In genomic region chr10:88304302-88304701, GRCm38 (mm10) we compare ENCODE assay signal across 8 mouse cellular contexts.
DNase-seq lines count a peak whose midpoint lies in the region; ATAC-seq and TF ChIP-seq lines count a peak whose summit lies in the region.

No protein-coding gene starts in this region.

- peak; percentile 92 for TF ChIP-seq RAD21 in MEL (IDR thresholded peaks at IDR 0.05; ENCODE audit: low read depth, low read length)

- H3K27me3 ChIP-seq in MEL (ENCODE audit: control insufficient read depth in 1 of 2, insufficient read depth in 2 of 2, low read length in 2 of 2), result no peaks in the 10 kb centered on the region; a peak in 1 of 4 replicates
- H3K27me3 ChIP-seq in forebrain, embryonic 13.5 days, result no peaks in the 10 kb centered on the region
- H3K27me3 ChIP-seq in hindbrain, embryonic 10.5 days (ENCODE audit: insufficient read depth, poor library complexity, severe bottlenecking), result no peaks in the 10 kb centered on the region

- DNase-seq in MEL (ENCODE audit: low read depth, low spot score), result peak; percentile 70
- DNase-seq in brain, embryonic 14.5 days (ENCODE audit: low read depth), result peak; percentile 82
- DNase-seq in hindbrain, embryonic 10.5 days (ENCODE audit: low spot score), result peak; percentile 72
- DNase-seq in layer of hippocampus, adult 8-10 months (ENCODE audit: low spot score in 2 of 2), result peak; percentile 65 to 76
- DNase-seq in lung, postnatal 10 days, result peak; percentile 88
- DNase-seq in retina, postnatal 7 days (ENCODE audit: low read depth, low spot score), result peak; percentile 47
- peak; percentile 85 for DNase-seq in urinary bladder, postnatal 14 days (ENCODE audit: low spot score)

- H3K79me2 ChIP-seq in MEL (ENCODE audit: control insufficient read depth, insufficient read depth, low read length, poor library complexity), result no peaks in the 10 kb centered on the region

- TF ChIP-seq CTCF in MEL (IDR thresholded peaks at IDR 0.05 in 2 of 3, conservative IDR thresholded peaks at IDR 0.05 in 1 of 3; ENCODE audit: control insufficient read depth in 1 of 3, insufficient read depth in 1 of 3, low read depth in 2 of 3, low read length in 3 of 3, poor library complexity in 1 of 3, severe bottlenecking in 1 of 3), result peak; percentile 57 to 84 (median 81)
- TF ChIP-seq CTCF in brain, embryonic 14.5 days (IDR thresholded peaks at IDR 0.05; ENCODE audit: borderline replicate concordance, extremely low read depth, insufficient read depth, insufficient read length), result peak; percentile 72

- no peaks in the 10 kb centered on the region for H3K36me3 ChIP-seq in MEL (ENCODE audit: control insufficient read depth in 1 of 2, insufficient read depth in 2 of 2, low read length in 2 of 2)
- H3K36me3 ChIP-seq in forebrain, embryonic 13.5 days (ENCODE audit: poor library complexity, severe bottlenecking), result no peaks in the 10 kb centered on the region
- no peaks in the 10 kb centered on the region for H3K36me3 ChIP-seq in hindbrain, embryonic 10.5 days

- no peak overlapping the region for H3K9ac ChIP-seq in MEL (ENCODE audit: control insufficient read depth, low read depth, low read length, poor library complexity, severe bottlenecking)
- no peak overlapping the region for H3K9ac ChIP-seq in forebrain, embryonic 13.5 days

- ATAC-seq in forebrain, embryonic 13.5 days, result peak; percentile 71

- H3K4me2 ChIP-seq in forebrain, embryonic 13.5 days, result no peak overlapping the region

- H3K27ac ChIP-seq in MEL (ENCODE audit: control insufficient read depth, low read depth, low read length), result no peak overlapping the region
- no peak overlapping the region for H3K27ac ChIP-seq in forebrain, embryonic 13.5 days
- H3K27ac ChIP-seq in hindbrain, embryonic 10.5 days, result no peak overlapping the region

- H3K9me3 ChIP-seq in MEL (replicated peaks; ENCODE audit: insufficient read depth, low read length), result no peaks in the 10 kb centered on the region
- peaks cover 3% of the 10 kb centered on the region; the same call in 1 of the 2 replicates for H3K9me3 ChIP-seq in forebrain, embryonic 13.5 days (replicated peaks)
- peaks cover under 1% of the 10 kb centered on the region; the same call in 1 of the 2 replicates for H3K9me3 ChIP-seq in hindbrain, embryonic 10.5 days

- no peaks in the 10 kb centered on the region for H3K4me1 ChIP-seq in MEL (ENCODE audit: control insufficient read depth in 1 of 2, insufficient read depth in 2 of 2, low read length in 2 of 2)
- no peaks in the 10 kb centered on the region for H3K4me1 ChIP-seq in forebrain, embryonic 13.5 days
- H3K4me1 ChIP-seq in hindbrain, embryonic 10.5 days (replicated peaks), result no peaks in the 10 kb centered on the region

- whole genome bisulfite sequencing in forebrain, embryonic 13.5 days, result 13% methylated on average over 4 of the region's 4 CpGs
- 7% methylated on average over 4 of the region's 4 CpGs for WGBS in hindbrain, embryonic 10.5 days

- H3K4me3 ChIP-seq in MEL (ENCODE audit: control insufficient read depth in 1 of 2, insufficient read depth in 1 of 2, low read depth in 2 of 2, low read length in 2 of 2), result no peak overlapping the region
- H3K4me3 ChIP-seq in forebrain, embryonic 13.5 days, result no peak overlapping the region
- no peak overlapping the region for H3K4me3 ChIP-seq in hindbrain, embryonic 10.5 days

- no peak for TF ChIP-seq EP300 in MEL (IDR thresholded peaks at IDR 0.05; ENCODE audit: low read depth in 1 of 2, low read length in 2 of 2)

- TF ChIP-seq POLR2A in MEL (IDR thresholded peaks at IDR 0.05; ENCODE audit: control insufficient read depth in 1 of 2, insufficient read depth in 1 of 2, low read depth in 1 of 2, low read length in 2 of 2, poor library complexity in 1 of 2), result no peak
- TF ChIP-seq POLR2A in brain, embryonic 14.5 days (IDR thresholded peaks at IDR 0.05; ENCODE audit: borderline replicate concordance, extremely low read depth, insufficient read depth, insufficient read length, poor library complexity, severe bottlenecking), result no peak

TF ChIP-seq in MEL, 35 proteins besides CTCF, POLR2A, EP300 and RAD21:
- peak; percentile 58 for TF ChIP-seq ZC3H11A (IDR thresholded peaks at IDR 0.05; ENCODE audit: low read depth, low read length)
- no peak for TF ChIP-seq CHD2 (IDR thresholded peaks at IDR 0.05; ENCODE audit: low read length)
- peak; percentile 83 for TF ChIP-seq SMC3 (IDR thresholded peaks at IDR 0.05; ENCODE audit: low read depth, low read length)
TF ChIP-seq in MEL: peak in this region for 2.
